Mouse (Mus musculus): ENCODE measurements around the gene Capns2. TPM values are rescaled to one million over a fixed set of nuclear protein-coding genes. Genes with fewer than 3 reads are reported as not detected.
"Not testable (repeated sequence)": the region's sequence is repeated elsewhere in the genome, so short reads cannot be mapped to it uniquely, and the experiment has no call there.

Gene Capns2
- polyA plus RNA-seq, 1 experiment from 2014 or later: 0.26 TPM

DNA sequence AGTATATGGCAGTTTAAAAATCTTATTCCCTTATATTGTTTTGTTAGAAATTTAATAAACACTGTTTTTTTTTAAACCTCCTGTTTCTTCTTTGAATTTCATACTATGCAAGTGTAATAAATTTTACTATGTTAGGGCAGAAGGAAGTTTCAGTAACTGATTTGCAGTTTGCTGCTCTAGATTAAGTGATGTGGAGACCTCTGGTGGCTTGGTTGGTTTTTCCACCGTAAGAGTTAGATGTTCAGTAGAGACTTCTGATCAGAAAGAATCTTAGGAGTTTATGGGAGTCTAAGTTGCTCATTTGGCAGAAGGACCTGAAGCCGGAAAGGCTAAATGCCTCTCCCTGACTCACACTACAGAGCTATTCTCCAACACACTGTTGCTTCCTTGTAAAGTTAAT is 17.4 kb upstream of the Capns2 start:
- no peak overlapping the region for H3K27ac ChIP-seq
- 0 out of 2 replicates have a peak, but pooled peaks cover 4% of the 10 kb centered on the region for H3K4me1 ChIP-seq (replicated peaks)
- H3K36me3 ChIP-seq: 0 out of 2 replicates have a peak, but pooled peaks cover 8% of the 10 kb centered on the region
- H3K9me3 ChIP-seq: no peaks in the 10 kb centered on the region
- no peaks in the 10 kb centered on the region for H3K27me3 ChIP-seq (ENCODE audit: insufficient read depth, poor library complexity, severe bottlenecking)
- 79% methylated on average over 2 of the region's 2 CpGs for WGBS
- no peak overlapping the region for H3K4me3 ChIP-seq
- DNase-seq (ENCODE audit: low spot score): no peak

DNA sequence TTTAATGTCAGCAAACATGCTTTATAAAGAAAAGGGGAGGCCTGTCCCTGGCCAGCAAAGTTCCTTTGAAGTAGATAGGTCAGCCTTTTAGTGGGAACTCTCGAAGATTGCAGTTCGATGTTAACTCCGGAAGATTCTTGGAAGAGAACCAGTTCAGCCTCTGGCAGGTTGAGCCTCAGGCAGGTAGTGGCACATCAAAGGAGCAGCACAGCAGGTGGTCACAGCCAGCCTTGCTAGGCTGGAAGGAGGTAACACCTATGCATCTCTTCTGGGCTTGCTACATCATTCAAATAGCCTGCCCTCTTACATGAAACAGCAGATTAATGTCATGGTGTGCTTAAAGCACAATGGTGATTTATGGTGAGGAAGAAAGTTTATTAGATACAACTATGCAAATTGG is 9.0 kb upstream of the Capns2 start:
- H3K27me3 ChIP-seq (ENCODE audit: insufficient read depth, poor library complexity, severe bottlenecking); H3K4me3 ChIP-seq; H3K36me3 ChIP-seq; DNase-seq (ENCODE audit: low spot score); H3K4me1 ChIP-seq (replicated peaks); H3K9me3 ChIP-seq; H3K27ac ChIP-seq: not testable (repeated sequence)
- WGBS: 86% methylated on average over 3 of the region's 3 CpGs

DNA sequence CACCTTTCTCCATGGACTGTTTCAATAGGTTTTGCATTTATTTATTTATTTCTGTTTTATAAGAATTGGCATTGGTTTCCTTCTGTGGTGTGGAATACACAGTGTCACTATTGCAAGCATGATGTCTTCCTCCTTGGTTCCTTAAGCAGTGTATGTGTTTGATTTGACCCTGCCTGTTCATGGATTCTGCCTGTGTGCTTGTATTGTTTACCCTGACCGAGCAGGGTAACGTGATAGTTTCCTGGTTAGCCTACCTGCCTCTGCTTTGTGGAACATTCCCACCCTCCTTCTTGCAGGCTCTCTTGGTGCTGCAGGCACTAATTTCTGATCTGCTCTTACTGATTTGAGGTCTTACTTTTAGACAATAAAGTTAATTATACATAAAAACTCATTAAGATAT is 7.3 kb upstream of the Capns2 start:
- Histone ChIP-seq H3K4me3 (no peak overlapping the region), H3K27me3 (ENCODE audit: insufficient read depth, poor library complexity, severe bottlenecking) (no peaks in the 10 kb centered on the region), H3K27ac (no peak overlapping the region), H3K4me1 (replicated peaks) (no peaks in the 10 kb centered on the region), H3K9me3 (no peaks in the 10 kb centered on the region), H3K36me3 (no peaks in the 10 kb centered on the region)
- WGBS: 79% methylated on average over 2 of the region's 2 CpGs
- DNase-seq (ENCODE audit: low spot score): no peak

DNA sequence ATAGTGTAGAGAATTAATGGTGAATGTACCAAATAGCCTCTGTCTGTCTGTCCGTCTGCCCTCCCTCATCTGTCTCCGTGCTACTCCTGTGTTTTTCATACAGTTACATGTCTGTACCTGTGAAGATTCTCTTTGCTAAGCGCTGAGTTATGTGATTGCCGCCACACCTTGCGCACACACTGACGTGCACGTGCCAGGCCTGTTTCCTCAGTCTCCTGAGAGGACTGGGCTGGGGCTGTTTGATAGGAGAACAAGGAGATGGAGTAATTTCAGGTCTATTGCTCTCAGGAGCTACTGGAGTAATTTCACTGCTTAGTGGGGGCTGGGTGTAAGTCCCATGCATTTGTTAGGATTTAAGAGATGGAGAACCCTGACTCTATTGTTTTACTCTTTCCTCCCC is 6.2 kb upstream of the Capns2 start:
- Histone ChIP-seq H3K9me3 (no peaks in the 10 kb centered on the region), H3K27me3 (ENCODE audit: insufficient read depth, poor library complexity, severe bottlenecking) (no peaks in the 10 kb centered on the region), H3K27ac (no peak overlapping the region), H3K4me3 (no peak overlapping the region), H3K4me1 (replicated peaks) (no peaks in the 10 kb centered on the region), H3K36me3 (no peaks in the 10 kb centered on the region)
- 94% methylated on average over 7 of the region's 7 CpGs for WGBS
- no peak for DNase-seq (ENCODE audit: low spot score)

DNA sequence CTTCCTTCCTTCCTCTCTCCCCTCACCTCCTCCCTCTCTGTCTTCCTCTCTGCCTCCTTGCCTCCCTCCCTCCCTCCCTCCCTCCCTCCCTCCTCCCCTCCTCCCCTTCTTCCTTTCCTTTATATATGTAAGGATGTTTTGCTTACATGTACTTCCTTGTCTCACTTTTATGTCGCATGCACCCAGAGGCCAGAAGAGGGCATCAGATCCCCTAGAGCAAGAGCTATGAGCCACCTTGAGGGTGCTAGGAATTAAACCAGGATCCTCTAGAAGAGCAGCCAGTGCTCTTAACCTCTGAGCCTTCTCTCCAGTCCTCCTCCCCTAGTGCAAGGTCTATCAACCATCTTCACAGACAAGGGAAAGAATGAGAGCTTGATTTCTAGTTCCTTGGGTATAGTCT is 5.2 kb upstream of the Capns2 start:
- Histone ChIP-seq H3K4me1 (replicated peaks) (no peaks in the 10 kb centered on the region), H3K27ac (no peak overlapping the region), H3K9me3 (no peaks in the 10 kb centered on the region), H3K4me3 (no peak overlapping the region), H3K36me3 (no peaks in the 10 kb centered on the region), H3K27me3 (ENCODE audit: insufficient read depth, poor library complexity, severe bottlenecking) (no peaks in the 10 kb centered on the region)
- 61% methylated on average over 1 of the region's 1 CpGs for WGBS
- no peak for DNase-seq (ENCODE audit: low spot score)

DNA sequence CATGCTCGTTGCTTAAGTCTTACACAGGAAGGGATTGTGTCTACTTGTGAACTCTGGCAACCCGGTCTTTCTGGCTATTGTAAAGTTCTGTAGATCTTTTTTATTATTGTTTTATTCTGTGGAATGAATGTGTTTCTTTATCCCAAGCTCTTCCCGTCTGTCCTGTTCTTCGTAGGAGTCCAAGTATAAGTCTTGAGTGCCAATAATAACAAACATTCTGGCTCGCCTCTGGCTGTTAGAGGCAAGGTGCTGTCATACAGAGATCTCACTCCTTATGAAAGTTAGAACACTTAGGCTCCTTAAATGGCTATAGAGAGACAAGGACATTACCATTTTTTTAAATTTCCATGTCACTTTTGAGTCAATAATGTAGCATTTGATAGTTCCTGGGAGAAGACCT is 4.6 kb upstream of the Capns2 start:
- H3K9me3 ChIP-seq: no peaks in the 10 kb centered on the region
- H3K4me3 ChIP-seq: no peak overlapping the region
- H3K27me3 ChIP-seq (ENCODE audit: insufficient read depth, poor library complexity, severe bottlenecking): no peaks in the 10 kb centered on the region
- no peaks in the 10 kb centered on the region for H3K36me3 ChIP-seq
- no peak for DNase-seq (ENCODE audit: low spot score)
- WGBS: 86% methylated on average over 5 of the region's 5 CpGs
- no peaks in the 10 kb centered on the region for H3K4me1 ChIP-seq (replicated peaks)
- no peak overlapping the region for H3K27ac ChIP-seq

DNA sequence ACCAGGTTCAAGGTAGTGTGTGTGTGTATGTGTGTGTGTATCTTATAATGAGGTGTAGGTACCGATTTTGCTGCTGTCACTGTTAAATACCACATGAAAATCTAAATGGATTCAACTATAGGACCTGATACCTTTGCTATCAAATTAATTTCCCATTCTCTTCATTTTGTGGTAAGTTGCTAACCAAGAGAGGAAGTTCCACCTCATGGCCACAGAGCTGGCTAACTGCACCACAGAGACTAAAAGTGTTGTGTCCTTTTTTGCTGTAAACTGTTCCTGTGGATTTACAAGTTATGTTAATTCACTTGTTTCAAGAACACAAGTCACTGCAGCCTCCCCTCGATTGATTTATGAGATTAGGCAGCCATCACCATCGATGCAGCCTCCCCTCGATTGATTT is 3.4 kb upstream of the Capns2 start:
- H3K27ac ChIP-seq: no peak overlapping the region
- no peaks in the 10 kb centered on the region for H3K9me3 ChIP-seq
- no peak overlapping the region for H3K4me3 ChIP-seq
- no peaks in the 10 kb centered on the region for H3K36me3 ChIP-seq
- H3K4me1 ChIP-seq (replicated peaks): no peaks in the 10 kb centered on the region
- H3K27me3 ChIP-seq (ENCODE audit: insufficient read depth, poor library complexity, severe bottlenecking): no peaks in the 10 kb centered on the region
- no peak for DNase-seq (ENCODE audit: low spot score)
- 91% methylated on average over 4 of the region's 4 CpGs for WGBS

DNA sequence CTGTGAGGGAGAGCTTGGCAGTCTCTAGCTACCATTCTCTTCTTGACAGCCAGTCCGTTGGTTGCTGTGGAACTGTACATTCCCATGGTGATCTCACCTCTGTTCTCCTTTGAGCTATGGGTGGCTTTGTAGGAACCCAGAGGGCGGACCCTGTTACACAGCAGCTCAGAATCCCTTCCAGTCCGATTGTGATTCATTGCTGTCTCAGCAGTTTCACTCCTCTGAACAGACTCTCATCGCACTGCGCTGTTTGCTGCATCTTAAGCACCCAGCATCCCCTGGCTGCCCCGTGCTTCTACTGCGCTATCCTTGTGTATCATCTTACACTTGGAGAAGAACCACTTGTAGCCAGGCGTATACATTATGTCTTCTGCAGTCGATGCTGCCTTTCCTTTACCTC is 1.6 kb upstream of the Capns2 start:
- Histone ChIP-seq H3K4me3 (no peak overlapping the region), H3K27ac (no peak overlapping the region), H3K27me3 (ENCODE audit: insufficient read depth, poor library complexity, severe bottlenecking) (no peaks in the 10 kb centered on the region), H3K36me3 (no peaks in the 10 kb centered on the region), H3K4me1 (replicated peaks) (no peaks in the 10 kb centered on the region), H3K9me3 (no peaks in the 10 kb centered on the region)
- no peak for DNase-seq (ENCODE audit: low spot score)
- 85% methylated on average over 9 of the region's 9 CpGs for WGBS

DNA sequence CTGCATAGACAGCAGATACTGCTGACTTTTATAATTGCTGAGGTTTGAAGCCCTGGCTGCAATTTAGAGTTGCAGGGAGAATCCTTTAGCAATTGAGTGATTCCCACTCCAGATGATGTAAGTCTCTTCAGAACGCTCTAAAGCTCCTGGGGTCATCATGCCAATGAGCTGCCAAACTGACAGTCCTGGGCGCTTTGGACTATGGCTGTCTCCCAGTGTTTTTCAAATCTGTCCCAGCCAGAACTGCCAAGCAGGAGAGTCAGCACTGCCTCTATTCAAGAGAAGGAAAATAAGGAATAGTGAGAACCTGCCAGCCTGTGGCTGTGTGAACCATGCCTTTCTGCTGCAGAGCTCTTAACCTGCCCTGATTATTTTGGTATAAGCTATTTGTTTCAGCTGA is 1.8 kb downstream of the Capns2 start:
- WGBS: 89% methylated on average over 2 of the region's 2 CpGs
- Histone ChIP-seq H3K27ac (no peak overlapping the region), H3K9me3 (no peaks in the 10 kb centered on the region), H3K36me3 (no peaks in the 10 kb centered on the region), H3K4me3 (no peak overlapping the region), H3K27me3 (ENCODE audit: insufficient read depth, poor library complexity, severe bottlenecking) (no peaks in the 10 kb centered on the region), H3K4me1 (replicated peaks) (no peaks in the 10 kb centered on the region)
- no peak for DNase-seq (ENCODE audit: low spot score)

DNA sequence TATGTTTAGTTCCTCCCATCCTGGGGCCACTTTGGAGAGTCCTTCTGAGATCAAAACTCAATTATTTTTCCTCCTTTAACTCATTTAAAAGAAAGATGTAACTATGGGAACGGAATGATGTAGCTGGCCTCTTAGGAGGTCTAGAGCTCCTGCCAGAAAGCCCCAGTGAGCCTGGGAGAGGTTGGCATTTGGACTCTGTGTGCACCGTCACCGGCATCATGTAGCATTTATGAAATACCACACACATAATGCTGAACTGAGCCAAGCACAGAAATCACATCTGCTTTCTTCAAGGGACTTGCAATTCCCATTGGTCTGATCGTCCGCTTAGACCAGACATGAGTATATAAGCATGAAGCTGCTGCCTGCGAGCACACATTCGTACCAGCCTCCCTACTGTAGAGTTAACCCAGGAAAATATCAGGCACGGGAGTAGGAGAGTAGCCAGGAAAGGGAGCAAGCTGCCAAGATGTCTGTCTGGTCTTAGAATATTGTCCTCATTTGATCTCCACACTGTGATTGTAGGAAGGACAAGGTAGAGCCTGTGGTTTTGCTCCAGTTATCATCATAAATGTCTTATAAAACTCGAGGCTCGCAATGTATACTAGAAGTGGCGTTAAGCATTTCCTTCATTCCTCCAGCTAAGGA is 2.4 kb downstream of the Capns2 start:
- Histone ChIP-seq H3K9me3 (no peaks in the 10 kb centered on the region), H3K36me3 (no peaks in the 10 kb centered on the region), H3K4me1 (replicated peaks) (no peaks in the 10 kb centered on the region), H3K27me3 (ENCODE audit: insufficient read depth, poor library complexity, severe bottlenecking) (no peaks in the 10 kb centered on the region), H3K4me3 (no peak overlapping the region), H3K27ac (no peak overlapping the region)
- 92% methylated on average over 11 of the region's 11 CpGs for WGBS
- no peak for DNase-seq (ENCODE audit: low spot score)

DNA sequence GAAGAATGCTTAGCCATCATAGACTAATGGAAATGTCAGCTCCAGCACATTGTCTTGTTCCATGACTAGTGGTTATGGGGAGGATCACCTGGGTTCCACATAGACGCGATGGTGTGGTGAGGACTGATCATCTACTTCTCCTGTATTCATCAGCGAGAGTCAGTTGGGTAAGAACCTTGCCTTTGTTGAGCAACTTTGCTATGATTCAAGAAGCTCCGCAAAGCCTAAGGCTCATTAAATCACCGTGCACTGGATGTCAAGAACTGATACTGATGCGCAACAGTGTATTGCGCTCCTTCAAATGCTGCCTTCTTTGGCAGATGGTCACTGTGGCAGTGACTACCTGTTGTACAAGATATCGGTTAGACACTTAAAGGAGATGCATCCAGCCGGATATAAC is 5.3 kb downstream of the Capns2 start:
- no peaks in the 10 kb centered on the region for H3K4me1 ChIP-seq (replicated peaks)
- no peak for DNase-seq (ENCODE audit: low spot score)
- no peaks in the 10 kb centered on the region for H3K36me3 ChIP-seq
- H3K27ac ChIP-seq: no peak overlapping the region
- H3K27me3 ChIP-seq (ENCODE audit: insufficient read depth, poor library complexity, severe bottlenecking): no peaks in the 10 kb centered on the region
- H3K4me3 ChIP-seq: no peak overlapping the region
- 93% methylated on average over 9 of the region's 9 CpGs for WGBS
- H3K9me3 ChIP-seq: no peaks in the 10 kb centered on the region

DNA sequence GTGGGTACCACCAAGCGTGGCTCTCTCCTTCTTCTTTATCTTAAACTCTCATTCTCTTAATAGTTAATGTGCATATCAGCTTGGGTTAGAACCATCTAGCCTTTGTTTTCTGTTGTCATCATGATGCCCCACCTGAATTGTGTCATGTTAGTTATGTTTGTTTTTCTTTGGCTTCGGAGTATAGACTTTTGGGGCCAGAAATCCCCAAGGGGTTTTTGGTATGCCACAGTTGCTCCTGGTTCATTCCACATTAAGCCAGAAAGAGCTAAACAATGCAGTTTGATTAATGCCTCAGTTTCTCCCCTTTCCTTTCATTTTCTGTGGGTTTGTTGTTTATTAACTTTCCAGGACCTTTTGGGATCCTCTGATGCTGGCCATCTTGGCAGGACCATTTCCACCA is 7.2 kb downstream of the Capns2 start:
- 90% methylated on average over 2 of the region's 2 CpGs for WGBS
- no peak for DNase-seq (ENCODE audit: low spot score)
- no peaks in the 10 kb centered on the region for H3K9me3 ChIP-seq
- no peak overlapping the region for H3K4me3 ChIP-seq
- no peaks in the 10 kb centered on the region for H3K4me1 ChIP-seq (replicated peaks)
- H3K27ac ChIP-seq: no peak overlapping the region
- H3K36me3 ChIP-seq: no peaks in the 10 kb centered on the region
- no peaks in the 10 kb centered on the region for H3K27me3 ChIP-seq (ENCODE audit: insufficient read depth, poor library complexity, severe bottlenecking)

DNA sequence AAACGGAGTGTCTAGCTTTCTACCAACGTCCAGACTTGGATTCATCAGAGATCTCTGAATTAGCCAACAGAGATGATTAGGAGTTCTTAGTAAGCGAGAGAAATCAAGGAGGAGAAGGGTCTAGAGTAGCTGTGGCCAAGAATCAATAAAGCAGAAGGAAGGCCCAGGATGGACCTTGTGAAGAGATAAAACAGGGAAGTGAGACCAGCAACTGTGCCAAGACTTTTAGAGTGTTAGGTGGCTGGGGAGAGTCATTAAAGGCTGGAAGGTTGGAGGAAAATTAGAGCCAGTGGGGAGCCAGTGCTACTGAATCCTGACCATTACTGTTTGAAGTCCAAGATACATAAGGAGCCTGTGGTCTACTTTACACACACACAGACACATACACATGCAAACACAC is 10.3 kb downstream of the Capns2 start:
- 86% methylated on average over 3 of the region's 3 CpGs for WGBS
- H3K27ac ChIP-seq: no peak overlapping the region
- no peaks in the 10 kb centered on the region for H3K27me3 ChIP-seq (ENCODE audit: insufficient read depth, poor library complexity, severe bottlenecking)
- no peak for DNase-seq (ENCODE audit: low spot score)
- no peaks in the 10 kb centered on the region for H3K4me1 ChIP-seq (replicated peaks)
- no peaks in the 10 kb centered on the region for H3K9me3 ChIP-seq
- no peak overlapping the region for H3K4me3 ChIP-seq
- no peaks in the 10 kb centered on the region for H3K36me3 ChIP-seq

DNA sequence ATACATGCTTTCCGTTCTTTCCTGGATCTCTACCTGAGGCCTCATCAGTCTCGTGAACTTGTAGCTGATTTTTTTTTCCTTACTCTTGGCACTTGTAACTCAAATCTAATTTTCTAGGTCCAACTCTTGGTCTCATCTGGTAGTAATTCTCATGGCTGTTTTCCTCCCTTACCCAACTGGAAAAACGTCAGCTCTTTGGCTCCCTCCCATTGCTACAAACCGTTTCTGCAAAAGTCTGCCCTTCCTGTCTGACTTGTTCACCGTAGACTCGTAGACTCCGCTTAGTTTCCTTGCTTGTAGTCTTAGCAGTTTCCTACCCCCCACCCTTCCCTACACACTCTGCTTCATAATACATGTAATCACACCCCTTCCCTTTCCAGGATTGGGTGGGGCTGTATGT is 12.2 kb downstream of the Capns2 start:
- no peaks in the 10 kb centered on the region for H3K27me3 ChIP-seq (ENCODE audit: insufficient read depth, poor library complexity, severe bottlenecking)
- no peaks in the 10 kb centered on the region for H3K9me3 ChIP-seq
- no peaks in the 10 kb centered on the region for H3K4me1 ChIP-seq (replicated peaks)
- 87% methylated on average over 7 of the region's 7 CpGs for WGBS
- H3K27ac ChIP-seq: no peak overlapping the region
- no peaks in the 10 kb centered on the region for H3K36me3 ChIP-seq
- H3K4me3 ChIP-seq: no peak overlapping the region
- no peak for DNase-seq (ENCODE audit: low spot score)

Measured in hindbrain, embryonic 10.5 days (tissue).